Mouse (Mus musculus): Measurements from ENCODE around the gene Rps6kb1.

Gene Rps6kb1

DNA sequence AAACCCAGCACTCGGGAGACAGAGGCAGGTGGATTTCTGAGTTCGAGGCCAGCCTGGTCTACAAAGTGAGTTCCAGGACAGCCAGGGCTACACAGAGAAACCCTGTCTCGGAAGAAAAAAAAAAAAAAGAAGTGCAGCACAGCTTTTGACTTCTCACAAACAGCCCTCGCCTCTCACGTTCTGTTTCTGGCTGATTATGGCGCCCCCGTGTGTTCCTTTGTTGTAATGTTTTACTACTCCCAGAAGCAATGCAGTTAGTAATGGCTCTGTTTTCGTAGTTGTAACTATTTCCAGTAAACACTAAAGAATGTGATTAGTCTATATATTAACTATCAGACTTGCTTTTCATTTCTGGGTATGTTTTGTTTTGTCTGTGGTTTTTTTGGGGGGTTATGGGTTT, 80.3 kb downstream of the Rps6kb1 start:
- peak; percentile 69 for DNase-seq

- no peak for DNase-seq
These were observed 82.0 kb downstream of the Rps6kb1 start for GRCm38 (mm10) chr11:86462579-86462978.

DNA sequence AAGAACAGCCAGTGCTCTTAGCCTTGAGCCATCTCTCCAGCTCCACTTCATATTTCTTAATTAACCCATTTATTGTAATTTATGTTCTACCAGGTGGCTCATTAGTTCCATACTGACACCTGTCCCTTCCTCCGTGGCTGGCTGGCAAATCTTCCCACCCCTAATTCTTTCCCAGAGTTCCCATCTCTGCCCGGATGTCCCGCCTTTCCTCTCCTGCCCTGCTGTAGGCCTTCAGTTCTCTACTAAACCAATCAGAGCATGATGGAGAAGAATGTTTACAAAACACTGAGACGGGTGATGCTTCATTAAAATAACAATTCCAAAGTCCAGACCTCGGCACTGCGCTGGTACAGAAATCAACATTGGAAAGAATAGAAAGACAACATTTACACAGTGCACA, 85.7 kb downstream of the Rps6kb1 start:
- DNase-seq, result no peak

DNA sequence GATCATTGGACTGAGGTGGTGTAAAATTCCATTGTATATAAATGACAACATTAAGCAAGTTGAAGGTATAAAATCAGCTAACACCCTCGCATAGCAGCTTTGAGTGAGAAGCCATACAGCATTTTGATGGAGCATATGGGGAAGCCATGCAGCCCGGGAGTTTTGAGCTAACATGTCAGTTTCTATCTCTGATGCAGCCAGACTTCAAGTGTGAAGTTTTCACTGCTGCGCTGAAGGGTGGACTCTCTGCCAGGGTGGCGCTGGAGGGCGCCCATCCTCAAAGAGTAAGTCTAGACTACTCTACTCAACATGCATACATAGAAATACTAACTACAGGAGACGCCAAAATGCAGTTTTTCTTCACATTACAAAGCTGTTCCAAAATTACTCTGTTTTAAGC, 87.1 kb downstream of the Rps6kb1 start:
- no peak for DNase-seq

DNA sequence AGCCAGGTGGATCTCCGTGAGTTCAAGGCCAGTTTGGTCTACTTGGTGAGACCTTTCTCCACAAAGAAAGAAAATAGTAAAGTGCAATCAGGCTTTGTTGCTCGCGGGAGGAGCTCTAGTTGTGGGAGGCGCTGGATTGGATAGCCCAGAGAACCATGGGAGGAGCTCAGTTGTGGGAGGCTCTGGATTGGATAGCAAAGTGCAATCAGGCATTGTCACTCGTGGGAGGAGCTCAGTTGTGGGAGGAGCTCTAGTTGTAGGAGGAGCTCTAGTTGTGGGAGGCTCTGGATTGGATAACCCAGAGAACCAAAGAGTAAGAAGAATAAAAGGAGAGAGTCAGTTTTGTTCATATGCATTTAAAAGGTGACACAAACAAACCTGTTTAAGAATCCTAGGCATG, 90.6 kb downstream of the Rps6kb1 start:
- no peak for DNase-seq
